Mouse (Mus musculus) ES-Bruce4 (cell line): ENCODE results near the gene Otub2.

ENCODE experiments used
- CTCF ChIP-seq: IDR thresholded peaks from one replicate; pipeline ENCODE4 v1.8.1; 2011; ENCODE audit warnings: low read depth, low read length
- EP300 ChIP-seq: IDR thresholded peaks from 2 replicates; pipeline ENCODE4 v1.6.1; 2011; ENCODE audit warnings: low read depth, low read length; ENCODE audit not compliant: insufficient read depth
- POLR2A ChIP-seq: IDR thresholded peaks from one replicate; pipeline ENCODE4 v1.8.1; 2011; ENCODE audit warnings: low read length; ENCODE audit not compliant: insufficient read depth

DNA sequence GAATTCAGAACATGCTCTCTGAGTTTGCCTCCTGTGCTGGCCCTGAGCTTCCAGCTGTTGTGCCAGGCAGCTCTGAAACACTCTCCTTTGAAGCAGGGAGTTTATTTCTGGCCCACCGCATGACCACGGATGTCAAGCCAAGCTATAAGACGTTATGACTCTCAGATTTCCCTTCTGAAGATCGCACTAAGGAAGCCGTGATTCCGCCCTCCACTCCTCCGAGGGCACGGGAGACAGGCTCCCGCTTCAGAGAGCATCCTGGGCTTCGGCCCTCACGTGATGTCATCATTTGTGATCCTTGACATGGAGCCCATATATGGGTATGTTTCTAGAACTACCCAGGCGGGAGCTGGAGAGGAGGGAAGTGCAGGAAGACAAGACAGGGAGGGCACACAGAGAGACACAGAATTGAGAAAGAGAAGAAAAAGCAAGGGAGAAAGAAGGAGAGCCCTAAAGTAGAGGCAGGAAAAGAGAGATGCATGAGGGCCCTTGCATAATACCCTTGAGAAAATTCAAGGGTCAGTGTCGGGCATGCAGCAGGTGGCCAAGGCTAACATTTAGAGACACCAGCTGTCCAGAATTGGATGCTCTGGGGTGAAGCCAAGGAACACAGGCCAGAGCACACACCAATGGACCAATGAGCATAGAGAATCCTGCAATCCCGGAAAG is 32.6 kb upstream of the Otub2 start, which contains the start of gene Asb2:
- TF ChIP-seq CTCF, result no peak
- no peak for TF ChIP-seq POLR2A
- TF ChIP-seq EP300, result no peak
